Mouse (Mus musculus) gastrocnemius, adult 2 months (tissue): ENCODE data around the gene Tlk1. TPM values are rescaled to one million over a fixed set of nuclear protein-coding genes. Genes with fewer than 3 reads are reported as not detected.
"Not testable (repeated sequence)": the region's sequence is repeated elsewhere in the genome, so short reads cannot be mapped to it uniquely, and the experiment has no call there.

Source experiments
- DNase-seq: peaks from one replicate; pipeline ENCODE4 v3.0.0; 2022
- H3K27ac ChIP-seq: fragments of 200-600 bp; 2 replicates; pipeline ENCODE4 v1.8.1; 2022; ENCODE audit warnings: mild to moderate bottlenecking
- H3K4me3 ChIP-seq: fragments of 200-600 bp; 2 replicates; pipeline ENCODE4 v1.8.1; 2022; ENCODE audit warnings: mild to moderate bottlenecking, moderate library complexity
- CTCF ChIP-seq: fragments of 200-600 bp; IDR thresholded peaks from 2 replicates; pipeline ENCODE4 v1.8.1; 2022; ENCODE audit warnings: antibody characterized with exemption, mild to moderate bottlenecking, moderate library complexity
- intact Hi-C: fragments of 180-260 bp; cut with DNase I; formaldehyde crosslinking; loops from one replicate; pipeline ENCODE4 v1.15.1; 2025
- total RNA-seq, 2 experiments: library from RNA; stranded (reverse); gene quantifications; 2 replicates each; pipeline ENCODE4 v1.2.3; 2021

Gene Tlk1
- total RNA-seq, 2 experiments from 2014 or later = 39.1 to 46.5 TPM

DNA sequence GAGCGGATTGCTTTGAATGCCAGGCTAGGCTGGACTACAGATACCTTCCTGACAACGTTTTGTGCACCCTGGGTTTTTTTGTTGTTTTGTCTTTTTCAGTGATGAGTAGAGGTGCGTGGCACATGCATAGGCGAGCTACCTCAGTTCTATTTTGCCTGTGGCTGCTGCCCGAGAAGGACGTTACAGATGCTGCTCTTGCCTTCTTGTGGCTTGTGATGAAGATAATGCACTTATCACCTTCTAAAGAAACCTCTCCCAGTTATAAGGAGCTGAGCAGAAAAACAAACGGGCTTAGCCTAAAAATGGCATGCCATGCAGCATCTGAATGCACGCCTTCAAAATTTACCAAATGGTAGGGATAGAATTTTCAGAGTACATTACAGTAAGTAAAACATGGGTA, 2.3 kb upstream of the Tlk1 start:
- intact Hi-C loops = no loop called here
- no peak for DNase-seq
- no peak overlapping the region for H3K4me3 ChIP-seq
- H3K27ac ChIP-seq = no peak overlapping the region
- no peak for TF ChIP-seq CTCF

DNA sequence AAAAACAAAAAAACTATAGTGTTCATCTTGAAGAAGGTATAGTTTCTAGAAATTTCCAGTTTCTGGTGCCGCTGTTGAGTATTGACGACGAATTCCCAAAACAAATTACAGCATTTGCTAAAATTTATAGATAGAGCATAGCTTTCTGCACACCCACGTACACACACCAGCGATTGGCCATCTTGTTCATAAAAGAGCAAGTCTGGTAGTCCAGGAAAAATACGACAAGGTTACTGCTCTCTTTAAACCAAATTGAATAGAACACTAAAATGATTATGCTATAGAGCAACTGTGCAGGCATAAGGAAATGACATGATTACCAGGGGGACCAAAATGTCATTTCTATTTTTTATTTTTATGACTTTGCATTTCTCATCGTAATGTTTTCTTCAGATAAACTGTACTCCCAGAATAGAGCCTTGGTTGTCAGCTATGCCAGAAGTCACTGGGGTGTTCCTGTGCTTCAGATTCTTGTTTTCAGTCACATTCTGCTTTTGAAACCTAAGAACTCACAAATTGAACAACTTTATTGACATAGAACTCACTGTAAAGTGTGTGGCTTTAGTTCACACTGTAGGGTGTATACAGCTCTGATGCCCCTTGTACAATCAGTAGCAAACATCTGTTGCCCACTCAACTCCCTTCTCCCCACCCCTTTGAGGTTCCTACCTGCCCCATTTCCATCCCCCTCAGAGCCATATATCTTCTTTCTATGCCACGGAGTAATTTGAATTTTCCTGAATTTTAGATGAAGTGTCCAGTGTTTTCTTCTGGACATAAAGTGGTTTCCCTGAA, 1.1 kb upstream of the Tlk1 start:
- H3K27ac ChIP-seq = peak overlapping the region; percentile 83
- intact Hi-C loops = no loop called here
- peak overlapping the region; percentile 96 for H3K4me3 ChIP-seq
- no peak for DNase-seq
- TF ChIP-seq CTCF = no peak

DNA sequence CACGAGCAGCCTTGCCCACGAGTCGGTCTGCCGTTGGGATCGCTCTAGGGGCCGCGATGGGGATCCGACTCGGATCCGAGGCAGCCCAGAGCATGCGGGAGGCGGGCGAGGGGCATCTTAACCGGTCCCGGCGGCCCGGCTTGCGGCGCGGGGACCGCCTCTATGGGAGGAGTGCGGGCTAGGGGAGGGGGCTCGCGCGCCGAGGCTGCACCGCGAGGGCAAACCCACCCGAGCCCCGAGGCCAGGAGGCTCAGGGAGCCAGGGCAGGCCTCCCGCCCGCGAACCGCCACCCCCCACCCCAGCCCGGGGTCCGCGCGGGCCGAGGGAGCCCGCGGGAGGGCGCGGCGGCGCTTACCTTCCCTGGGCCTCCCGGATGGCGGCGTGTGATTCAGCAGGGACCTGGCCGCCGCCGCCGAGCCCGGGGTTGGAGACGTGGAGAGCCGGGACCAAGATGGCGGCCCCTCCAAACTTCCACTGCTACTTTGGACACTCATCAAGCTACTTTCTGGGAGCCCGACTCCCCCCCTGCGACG, 624 bp downstream of the Tlk1 start:
- intact Hi-C loops = loop anchor here (2.0 to 5.0 kb wide), 2 partner anchors 44 to 123 kb away; no protein-coding TSS in a partner anchor
- Histone ChIP-seq H3K4me3 (peak overlapping the region; percentile 96), H3K27ac (peak overlapping the region; percentile 98)
- TF ChIP-seq CTCF = no peak
- DNase-seq = no peak

DNA sequence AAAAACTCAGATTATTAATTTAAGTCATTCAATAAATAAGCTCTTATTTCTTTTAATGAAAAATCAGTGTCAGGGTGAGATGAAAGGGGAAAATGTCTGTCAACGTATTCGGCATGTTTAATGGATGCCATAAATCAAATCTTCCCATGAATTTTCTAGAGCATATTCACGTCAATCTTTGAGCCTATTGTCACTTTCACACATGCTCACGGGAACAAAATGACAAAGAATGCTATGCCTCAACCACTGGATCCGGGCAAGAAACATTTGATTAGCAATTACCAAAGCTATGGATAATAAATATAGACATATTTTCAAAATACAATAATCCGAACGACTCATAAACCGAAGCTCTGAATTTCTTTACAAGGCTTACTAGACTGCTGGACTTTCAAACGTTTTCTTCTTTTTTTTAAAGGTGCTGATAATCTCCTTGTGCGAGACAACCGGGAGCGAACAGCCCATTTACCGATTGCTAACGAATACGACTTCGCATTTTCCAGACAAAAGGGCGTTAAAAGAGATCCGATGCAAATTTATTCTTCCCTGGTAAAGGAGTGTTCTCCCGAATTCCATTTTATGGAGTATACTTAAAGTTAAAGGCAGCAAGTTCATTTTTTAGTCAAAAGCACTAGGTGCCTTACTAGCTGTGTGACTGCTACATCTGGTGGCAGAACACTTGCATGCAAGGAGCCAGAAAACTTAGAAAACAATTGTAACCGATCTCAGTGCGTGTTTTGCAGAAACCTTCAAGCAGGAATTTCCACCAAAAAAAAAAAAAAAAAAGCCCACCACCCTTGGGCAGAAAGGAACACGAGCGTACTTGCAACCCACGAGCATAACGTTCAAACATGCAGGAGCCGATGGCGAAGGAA, 1.4 kb downstream of the Tlk1 start:
- intact Hi-C loops = loop anchor here (2.0 to 5.0 kb wide), 2 partner anchors 43 to 122 kb away; no protein-coding TSS in a partner anchor
- DNase-seq = no peak
- Histone ChIP-seq H3K4me3 (peak overlapping the region; percentile 96), H3K27ac (peak overlapping the region; percentile 98)
- TF ChIP-seq CTCF = peak; percentile 66

DNA sequence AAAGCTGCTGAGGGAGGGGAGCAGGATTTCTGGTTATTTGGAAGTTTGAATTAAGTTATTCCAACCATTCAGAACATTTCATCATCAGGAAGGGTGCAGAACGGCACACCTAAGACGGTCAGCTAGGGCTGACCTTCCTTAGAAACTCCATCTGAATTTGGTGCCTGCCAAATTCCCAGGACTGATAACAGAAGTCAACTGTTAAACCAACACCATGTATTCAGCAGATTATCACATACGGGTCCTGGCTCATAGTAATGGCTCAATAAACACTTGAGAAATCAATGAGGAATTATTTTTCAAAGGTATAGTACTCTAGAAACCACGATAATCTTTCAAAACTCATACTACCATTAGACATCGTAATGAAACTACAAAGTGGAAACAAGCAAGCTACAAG, 2.1 kb downstream of the Tlk1 start:
- Histone ChIP-seq H3K27ac (no peak overlapping the region), H3K4me3 (peak overlapping the region; percentile 96)
- intact Hi-C loops = loop anchor here (5.0 kb wide), 1 partner anchor 121 kb away; no protein-coding TSS in a partner anchor
- TF ChIP-seq CTCF = no peak
- DNase-seq = no peak

DNA sequence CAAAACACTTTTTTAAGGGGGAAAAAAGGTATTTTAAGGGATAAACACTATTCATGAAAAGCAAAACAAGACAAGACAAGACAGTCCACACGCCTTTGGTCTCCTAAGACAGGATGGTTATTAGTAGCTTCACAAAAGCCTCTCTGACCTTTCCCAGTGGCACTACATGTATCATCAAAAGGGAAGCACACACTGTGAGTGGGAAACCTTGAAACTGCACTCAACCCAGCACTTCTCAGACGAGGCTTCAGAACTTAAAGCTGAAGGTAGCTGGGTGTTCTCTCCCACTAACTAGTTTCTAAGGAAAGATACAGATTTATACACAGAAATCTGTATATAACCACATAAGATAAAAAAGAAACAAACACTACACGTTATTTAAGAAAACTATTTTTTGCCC, 8.6 kb downstream of the Tlk1 start:
- TF ChIP-seq CTCF = no peak
- intact Hi-C loops = no loop called here
- Histone ChIP-seq H3K4me3 (no peak overlapping the region), H3K27ac (no peak overlapping the region)
- no peak for DNase-seq

DNA sequence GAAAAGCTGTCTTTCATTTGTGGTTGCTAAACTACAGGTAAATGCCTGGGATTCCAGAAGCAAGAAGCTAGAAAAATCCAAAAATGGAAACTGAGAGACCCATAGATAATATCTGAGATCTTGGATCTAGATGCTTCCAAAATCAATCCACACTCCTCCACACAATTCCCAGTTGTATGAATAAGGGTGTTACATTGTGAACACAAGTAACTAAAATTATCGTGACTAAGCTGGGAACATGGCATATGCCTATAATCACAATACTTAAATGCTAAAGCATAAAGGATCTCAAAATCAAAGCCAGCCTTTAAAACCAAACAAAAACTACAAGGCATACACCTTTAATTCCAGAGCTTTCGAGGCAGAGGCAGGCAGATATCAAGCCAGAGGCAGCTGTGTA, 9.5 kb downstream of the Tlk1 start:
- intact Hi-C loops = no loop called here
- DNase-seq = no peak
- no peak for TF ChIP-seq CTCF

DNA sequence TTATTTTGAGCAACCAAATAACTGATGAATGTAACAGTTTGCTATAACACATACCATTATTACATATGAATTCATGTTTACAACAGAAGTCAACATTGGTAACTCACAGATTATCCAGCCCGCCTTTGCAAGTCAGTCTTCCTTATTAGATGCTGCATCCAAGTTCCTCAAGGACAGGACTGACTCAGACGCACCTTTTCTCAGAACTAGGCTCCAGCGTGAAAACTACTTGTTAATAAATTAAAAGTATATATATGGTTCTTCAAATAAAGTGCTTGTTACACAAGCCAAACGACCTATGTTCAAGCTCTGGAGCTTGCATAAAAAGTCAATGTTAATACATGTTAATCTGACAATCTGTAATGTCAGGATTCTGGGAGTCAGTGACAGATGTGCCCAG, 11.9 kb downstream of the Tlk1 start:
- Histone ChIP-seq H3K4me3 (no peak overlapping the region), H3K27ac (no peak overlapping the region)
- intact Hi-C loops = no loop called here
- no peak for DNase-seq
- no peak for TF ChIP-seq CTCF

More for the DNA sequence above, 9.5 kb downstream of the Tlk1 start:
- Histone ChIP-seq H3K27ac (no peak overlapping the region), H3K4me3 (no peak overlapping the region)

DNA sequence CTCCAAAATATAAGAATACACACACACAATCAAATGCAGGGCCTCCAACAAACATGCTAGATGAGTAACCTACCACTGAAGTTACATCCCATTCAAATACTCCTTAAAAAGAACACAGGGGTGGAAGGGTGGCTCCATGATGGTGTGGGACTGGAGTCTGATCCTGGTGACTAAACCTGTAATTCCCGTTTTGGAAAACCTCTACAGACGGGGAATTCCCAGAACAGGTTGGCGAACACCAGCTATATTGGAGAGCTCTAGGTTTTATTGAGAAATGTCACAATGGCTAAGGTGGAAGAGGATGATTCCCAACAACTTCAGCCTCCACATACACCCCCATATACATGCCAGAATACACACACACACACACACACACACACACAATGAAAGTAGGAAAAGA, 14.1 kb downstream of the Tlk1 start:
- no peak for DNase-seq
- Histone ChIP-seq H3K27ac (no peak overlapping the region), H3K4me3 (no peak overlapping the region)
- TF ChIP-seq CTCF = no peak
- intact Hi-C loops = no loop called here

DNA sequence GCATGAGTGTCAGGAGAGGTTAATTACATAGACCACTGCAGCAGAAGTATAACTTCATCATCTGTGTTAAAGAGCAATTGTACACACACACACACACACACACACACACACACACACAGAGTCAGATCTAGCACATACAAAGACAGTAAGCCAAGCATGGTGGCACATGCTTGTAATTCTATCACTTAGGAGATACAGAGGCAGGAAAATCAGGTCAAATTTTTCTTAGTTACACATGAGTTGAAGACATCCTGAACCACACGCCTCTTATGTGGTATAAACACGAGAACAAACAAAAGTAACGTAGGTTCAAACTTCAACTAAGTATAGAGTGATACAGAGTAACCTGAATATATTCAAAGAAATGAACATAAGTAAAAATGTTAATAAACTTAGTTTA, 15.6 kb downstream of the Tlk1 start:
- Histone ChIP-seq H3K27ac (no peak overlapping the region), H3K4me3 (no peak overlapping the region)
- intact Hi-C loops = no loop called here
- no peak for TF ChIP-seq CTCF
- no peak for DNase-seq

DNA sequence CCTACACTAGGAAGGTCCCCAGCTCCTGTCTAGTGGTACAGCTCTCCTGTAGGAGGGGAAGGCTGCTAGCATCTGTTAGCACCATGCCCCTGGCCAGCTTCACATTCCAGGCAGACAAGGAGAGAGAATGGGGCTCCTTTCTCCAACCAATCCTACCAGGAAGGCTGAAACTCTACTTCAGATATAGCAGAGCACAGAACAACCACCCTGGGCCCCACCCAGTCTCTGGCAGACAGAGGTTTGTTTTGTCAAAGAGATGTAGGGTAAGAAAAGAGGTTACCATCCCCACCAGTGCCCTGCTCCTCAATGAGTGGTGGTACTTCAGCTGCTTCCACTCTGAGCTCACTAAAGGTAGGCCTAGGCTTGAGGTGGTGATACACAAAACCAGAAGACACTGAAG, 16.8 kb downstream of the Tlk1 start:
- TF ChIP-seq CTCF = no peak
- Histone ChIP-seq H3K4me3 (no peak overlapping the region), H3K27ac (no peak overlapping the region; the same call in 1 of the 2 replicates)
- intact Hi-C loops = no loop called here
- no peak for DNase-seq

DNA sequence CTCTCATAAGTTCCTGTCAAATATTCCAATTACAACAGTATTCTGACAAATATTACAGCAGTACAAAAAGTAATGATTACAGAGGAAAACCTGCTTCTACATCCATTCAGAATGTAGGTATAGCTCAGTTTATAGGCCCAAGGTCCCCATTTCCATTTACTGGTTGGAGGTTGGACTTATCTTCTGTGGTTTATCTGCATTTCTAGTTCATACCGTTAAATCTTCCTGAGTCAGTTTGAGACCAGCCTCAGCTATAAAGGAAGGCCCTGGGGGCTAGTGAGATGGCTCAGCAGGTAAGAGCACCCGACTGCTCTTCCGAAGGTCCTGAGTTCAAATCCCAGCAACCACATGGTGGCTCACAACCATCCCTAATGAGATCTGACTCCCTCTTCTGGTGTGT, 17.9 kb downstream of the Tlk1 start:
- intact Hi-C loops, DNase-seq, H3K4me3 ChIP-seq, H3K27ac ChIP-seq: not testable (repeated sequence)

DNA sequence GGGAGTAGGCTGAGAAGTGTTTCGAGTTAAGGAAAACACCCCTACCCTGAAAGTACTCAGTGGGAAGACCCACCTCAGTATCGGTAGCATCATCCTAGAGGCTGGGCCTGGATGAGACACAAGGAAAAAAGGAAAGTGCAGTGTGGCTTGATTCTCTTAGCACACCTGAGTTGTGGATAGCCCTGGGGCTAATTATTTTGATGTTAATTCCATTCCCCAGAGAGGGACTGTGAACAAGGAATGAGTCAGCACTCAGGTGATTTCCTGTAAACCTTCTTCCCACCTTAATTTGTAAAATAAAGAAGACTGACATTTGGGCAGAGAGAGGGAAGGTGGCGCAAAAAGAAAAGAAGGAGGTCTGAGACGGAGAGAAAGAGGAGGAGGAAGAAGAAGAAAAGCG, 19.5 kb downstream of the Tlk1 start:
- no peak for DNase-seq
- TF ChIP-seq CTCF = no peak
- H3K27ac ChIP-seq = no peak overlapping the region
- intact Hi-C loops = no loop called here
- no peak overlapping the region for H3K4me3 ChIP-seq

DNA sequence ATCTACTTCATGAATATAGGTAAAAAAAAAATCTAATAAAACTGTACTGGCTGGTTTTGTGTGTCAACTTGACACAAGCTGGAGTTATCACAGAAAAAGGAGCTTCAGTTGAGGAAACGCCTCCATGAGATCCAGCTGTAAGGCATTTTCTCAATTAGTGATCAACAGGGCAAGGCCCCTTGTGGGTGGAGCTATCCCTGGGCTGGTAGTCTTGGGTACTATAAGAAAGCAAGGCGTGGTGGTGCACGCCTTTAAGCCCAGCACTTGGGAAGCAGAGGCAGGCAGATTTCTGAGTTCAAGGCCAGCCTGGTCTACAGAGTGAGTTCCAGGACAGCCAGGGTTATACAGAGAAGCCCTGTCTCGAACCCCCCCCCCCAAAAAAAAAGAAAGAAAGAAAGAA, 21.8 kb downstream of the Tlk1 start:
- H3K27ac ChIP-seq, H3K4me3 ChIP-seq, DNase-seq, intact Hi-C loops: not testable (repeated sequence)
